Mouse (Mus musculus): ENCODE data around the gene Zfp553. TPM values are rescaled to one million over a fixed set of nuclear protein-coding genes. Genes with fewer than 3 reads are reported as not detected.
A peak's percentile ranks its signal among the peaks of the same experiment; 100 is the strongest.
"Not testable (repeated sequence)": the region's sequence is repeated elsewhere in the genome, so short reads cannot be mapped to it uniquely, and the experiment has no call there.

Gene Zfp553
- polyA plus RNA-seq, 1 experiment from 2014 or later: 5.9 TPM

DNA sequence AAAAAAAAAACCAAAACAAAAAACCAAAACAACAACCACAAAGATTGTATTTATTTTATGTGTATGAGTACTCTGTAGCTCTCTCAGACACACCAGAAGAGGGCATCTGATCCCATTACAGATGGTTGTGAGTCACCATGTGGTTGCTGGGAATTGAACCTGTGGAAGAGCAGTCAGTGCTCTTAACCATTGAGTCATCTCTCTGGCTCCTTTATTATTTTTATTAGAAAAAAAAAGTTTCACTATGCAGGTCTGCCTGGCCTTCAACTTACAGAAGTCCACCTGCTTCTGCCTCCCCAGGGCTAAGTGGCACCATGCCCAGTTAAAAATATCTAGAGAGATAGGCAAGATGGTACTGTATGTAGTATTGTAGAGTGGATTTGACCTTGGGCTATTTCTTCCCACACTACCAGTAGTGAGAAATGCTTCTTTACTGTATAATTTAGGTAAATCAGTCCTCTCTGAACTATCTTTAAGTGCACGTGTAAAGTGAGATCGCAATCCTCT is 10.6 kb downstream of the Zfp553 start:
- ATAC-seq (ENCODE audit: low read depth): no peak
- Histone ChIP-seq H3K4me3 (ENCODE audit: low read depth, low read length) (peak overlapping the region; percentile 83), H3K9ac (ENCODE audit: low read depth, low read length) (peak overlapping the region; percentile 91; the same call in 1 of the 2 replicates)

GRCm38 (mm10) chr7:127243870-127244657 is 11.2 kb downstream of the Zfp553 start, which contains the start of gene Zfp771:
Gene Zfp771 (plus strand): TSS chr7:127244274.
- under 1% methylated on average over 51 of the region's 56 CpGs for WGBS (ENCODE audit: insufficient replicate concordance)
- H3K36me3 ChIP-seq (ENCODE audit: control insufficient read depth, insufficient read depth): no peaks in the 10 kb centered on the region; the same call in 1 of the 2 replicates
- H3K4me3 ChIP-seq (ENCODE audit: low read depth, low read length): peak within 1 kb of the TSS; percentile 83
- H3K9me3 ChIP-seq (replicated peaks; ENCODE audit: control insufficient read depth, low read length): no peaks in the 10 kb centered on the region
- H3K9ac ChIP-seq (ENCODE audit: low read depth, low read length): peak within 1 kb of the TSS; percentile 91
- peaks cover 25% of the 10 kb centered on the region for H3K4me1 ChIP-seq (ENCODE audit: control insufficient read depth, low read depth, low read length)
- H3K27me3 ChIP-seq (ENCODE audit: control insufficient read depth, insufficient read depth, low read depth, low read length): no peaks in the 10 kb centered on the region
- ATAC-seq (ENCODE audit: low read depth): peak; percentile 97
- peak within 1 kb of the TSS; percentile 91 for H3K27ac ChIP-seq (ENCODE audit: low read length)
- peak within 1 kb of the TSS; percentile 100 for H3K4me2 ChIP-seq (ENCODE audit: low read depth, low read length)

More for the DNA sequence above, 10.6 kb downstream of the Zfp553 start:
- 31% methylated on average over 2 of the region's 2 CpGs for WGBS (ENCODE audit: insufficient replicate concordance)
- Histone ChIP-seq H3K27ac (ENCODE audit: low read length) (peak overlapping the region; percentile 91; the same call in 1 of the 2 replicates), H3K9me3 (replicated peaks; ENCODE audit: control insufficient read depth, low read length) (no peaks in the 10 kb centered on the region), H3K4me1 (ENCODE audit: control insufficient read depth, low read depth, low read length) (peaks cover 25% of the 10 kb centered on the region), H3K27me3 (ENCODE audit: control insufficient read depth, insufficient read depth, low read depth, low read length) (no peaks in the 10 kb centered on the region), H3K4me2 (ENCODE audit: low read depth, low read length) (peak overlapping the region; percentile 100), H3K36me3 (ENCODE audit: control insufficient read depth, insufficient read depth) (no peaks in the 10 kb centered on the region; the same call in 1 of the 2 replicates)

DNA sequence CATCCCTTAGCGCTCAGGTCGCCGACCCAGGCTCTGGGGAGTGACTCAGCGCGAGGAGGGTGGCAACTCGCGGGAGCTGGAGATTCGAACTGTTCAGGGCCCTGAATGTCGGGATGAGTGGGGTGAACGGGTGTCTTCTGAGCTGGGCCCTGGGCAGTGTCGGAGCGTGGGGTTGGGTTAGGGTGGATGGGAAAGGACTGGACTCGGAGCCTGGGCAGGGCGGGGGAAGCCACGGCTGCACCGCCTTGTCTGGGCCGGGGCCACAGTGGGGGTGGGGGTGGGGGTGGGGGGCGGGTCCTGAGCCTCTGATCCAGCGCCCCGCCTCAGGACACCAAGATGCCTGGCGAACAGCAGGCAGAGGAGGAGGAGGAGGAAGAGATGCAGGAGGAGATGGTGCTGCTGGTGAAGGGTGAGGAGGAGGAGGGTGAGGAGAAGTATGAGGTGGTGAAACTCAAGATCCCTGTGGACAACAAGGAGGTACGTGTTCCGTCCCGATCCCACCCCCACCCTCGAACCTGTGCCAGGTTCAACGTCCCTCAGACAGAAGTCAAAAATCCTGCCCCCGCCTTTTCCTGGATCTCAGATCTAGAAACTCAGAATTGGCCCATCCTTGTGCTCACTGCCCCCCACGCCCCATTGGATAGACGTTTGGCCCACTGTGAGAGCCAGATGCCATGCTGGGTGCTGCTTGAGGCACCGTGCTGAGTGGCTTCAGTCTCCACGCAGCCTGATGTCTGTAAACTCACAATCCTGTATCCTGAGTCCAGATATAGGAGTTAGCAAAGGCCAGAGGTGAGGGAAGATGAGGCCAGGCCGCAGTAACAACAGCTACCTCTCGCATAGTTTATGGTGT is 12.0 kb downstream of the Zfp553 start:
- peak; percentile 42; the same call in 1 of the 2 replicates for ATAC-seq (ENCODE audit: low read depth)
- Histone ChIP-seq H3K4me3 (ENCODE audit: low read depth, low read length) (peak overlapping the region; percentile 83), H3K36me3 (ENCODE audit: control insufficient read depth, insufficient read depth) (no peaks in the 10 kb centered on the region; the same call in 1 of the 2 replicates), H3K9me3 (replicated peaks; ENCODE audit: control insufficient read depth, low read length) (no peaks in the 10 kb centered on the region), H3K4me2 (ENCODE audit: low read depth, low read length) (peak overlapping the region; percentile 100), H3K27ac (ENCODE audit: low read length) (peak overlapping the region; percentile 91), H3K9ac (ENCODE audit: low read depth, low read length) (peak overlapping the region; percentile 91), H3K27me3 (ENCODE audit: control insufficient read depth, insufficient read depth, low read depth, low read length) (no peaks in the 10 kb centered on the region), H3K4me1 (ENCODE audit: control insufficient read depth, low read depth, low read length) (peaks cover 25% of the 10 kb centered on the region)
- WGBS (ENCODE audit: insufficient replicate concordance): 12% methylated on average over 31 of the region's 33 CpGs

GRCm38 (mm10) chr7:127250511-127250910 is 17.6 kb downstream of the Zfp553 start:
- not testable (repeated sequence) for H3K4me3 ChIP-seq (ENCODE audit: low read depth, low read length); H3K9me3 ChIP-seq (replicated peaks; ENCODE audit: control insufficient read depth, low read length); H3K36me3 ChIP-seq (ENCODE audit: control insufficient read depth, insufficient read depth); H3K27ac ChIP-seq (ENCODE audit: low read length); H3K9ac ChIP-seq (ENCODE audit: low read depth, low read length); H3K4me2 ChIP-seq (ENCODE audit: low read depth, low read length); ATAC-seq (ENCODE audit: low read depth); H3K27me3 ChIP-seq (ENCODE audit: control insufficient read depth, insufficient read depth, low read depth, low read length)
- 81% methylated on average over 8 of the region's 8 CpGs for WGBS (ENCODE audit: insufficient replicate concordance)
- peaks cover 28% of the 10 kb centered on the region for H3K4me1 ChIP-seq (ENCODE audit: control insufficient read depth, low read depth, low read length)

DNA sequence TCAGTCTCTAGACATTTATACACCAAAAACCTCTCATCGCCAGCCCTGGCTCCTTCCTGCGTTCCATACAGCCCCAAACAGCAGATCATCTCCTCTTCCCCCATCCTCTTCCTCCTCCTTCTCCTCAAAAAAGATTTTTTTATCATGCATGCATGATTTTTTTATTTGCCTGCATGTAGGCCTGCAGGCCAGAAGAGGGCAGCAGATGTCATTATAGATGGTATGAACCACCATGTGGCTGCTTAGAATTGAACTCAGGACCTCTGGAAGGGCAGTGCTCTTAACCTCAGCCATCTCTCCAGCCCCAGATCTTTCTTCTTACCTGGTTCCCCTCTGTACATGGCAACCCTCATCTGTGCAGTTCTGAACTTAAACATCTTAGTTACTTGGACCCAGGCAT is 19.6 kb downstream of the Zfp553 start:
- H3K27me3 ChIP-seq (ENCODE audit: control insufficient read depth, insufficient read depth, low read depth, low read length): no peaks in the 10 kb centered on the region
- H3K4me2 ChIP-seq (ENCODE audit: low read depth, low read length): no peak overlapping the region
- H3K4me3 ChIP-seq (ENCODE audit: low read depth, low read length): no peak overlapping the region
- H3K9me3 ChIP-seq (replicated peaks; ENCODE audit: control insufficient read depth, low read length): no peaks in the 10 kb centered on the region
- WGBS (ENCODE audit: insufficient replicate concordance): 54% methylated on average over 2 of the region's 2 CpGs
- no peak overlapping the region for H3K9ac ChIP-seq (ENCODE audit: low read depth, low read length)
- peaks cover 24% of the 10 kb centered on the region for H3K4me1 ChIP-seq (ENCODE audit: control insufficient read depth, low read depth, low read length)
- H3K36me3 ChIP-seq (ENCODE audit: control insufficient read depth, insufficient read depth): no peaks in the 10 kb centered on the region; the same call in 1 of the 2 replicates
- ATAC-seq (ENCODE audit: low read depth): no peak
- H3K27ac ChIP-seq (ENCODE audit: low read length): no peak overlapping the region

- Histone ChIP-seq H3K27ac (ENCODE audit: low read length) (peak overlapping the region; percentile 84), H3K4me2 (ENCODE audit: low read depth, low read length) (peak overlapping the region; percentile 99), H3K27me3 (ENCODE audit: control insufficient read depth, insufficient read depth, low read depth, low read length) (no peaks in the 10 kb centered on the region), H3K4me1 (ENCODE audit: control insufficient read depth, low read depth, low read length) (peaks cover 24% of the 10 kb centered on the region), H3K9ac (ENCODE audit: low read depth, low read length) (peak overlapping the region; percentile 73), H3K4me3 (ENCODE audit: low read depth, low read length) (peak overlapping the region; percentile 74), H3K9me3 (replicated peaks; ENCODE audit: control insufficient read depth, low read length) (no peaks in the 10 kb centered on the region), H3K36me3 (ENCODE audit: control insufficient read depth, insufficient read depth) (no peaks in the 10 kb centered on the region; the same call in 1 of the 2 replicates)
- ATAC-seq (ENCODE audit: low read depth): no peak
- WGBS (ENCODE audit: insufficient replicate concordance): 63% methylated on average over 6 of the region's 6 CpGs
Measured at GRCm38 (mm10) chr7:127253341-127253740, 20.5 kb downstream of the Zfp553 start.

- under 1% methylated on average over 135 of the region's 136 CpGs for WGBS (ENCODE audit: insufficient replicate concordance)
- peak; percentile 91 for ATAC-seq (ENCODE audit: low read depth)
- Histone ChIP-seq H3K4me3 (ENCODE audit: low read depth, low read length) (peak overlapping the region; percentile 74), H3K27me3 (ENCODE audit: control insufficient read depth, insufficient read depth, low read depth, low read length) (no peaks in the 10 kb centered on the region), H3K4me2 (ENCODE audit: low read depth, low read length) (peak overlapping the region; percentile 99), H3K27ac (ENCODE audit: low read length) (peak overlapping the region; percentile 90), H3K4me1 (ENCODE audit: control insufficient read depth, low read depth, low read length) (peaks cover 28% of the 10 kb centered on the region), H3K36me3 (ENCODE audit: control insufficient read depth, insufficient read depth) (no peaks in the 10 kb centered on the region; the same call in 1 of the 2 replicates), H3K9me3 (replicated peaks; ENCODE audit: control insufficient read depth, low read length) (no peaks in the 10 kb centered on the region), H3K9ac (ENCODE audit: low read depth, low read length) (peak overlapping the region; percentile 75)
Measured at GRCm38 (mm10) chr7:127253821-127254769, 21.2 kb downstream of the Zfp553 start.

DNA sequence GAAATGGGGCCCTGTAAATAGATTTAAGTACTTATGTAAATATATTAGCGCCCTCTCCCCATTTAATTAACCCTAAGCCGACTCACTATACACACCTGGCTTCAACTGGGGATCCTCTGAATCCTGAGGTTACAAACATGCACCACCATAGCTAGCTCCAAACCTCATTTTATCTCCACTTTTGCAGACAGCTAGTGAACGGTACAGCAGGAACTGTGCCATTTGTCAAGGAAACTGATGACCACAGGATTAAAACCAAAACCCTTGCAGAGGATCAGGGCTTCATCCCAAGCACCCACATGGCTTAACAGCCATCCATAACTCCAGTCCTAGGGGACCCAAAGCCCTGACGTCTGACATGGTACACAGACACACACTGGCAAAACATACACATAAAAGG is 22.1 kb downstream of the Zfp553 start:
- peak overlapping the region; percentile 75 for H3K9ac ChIP-seq (ENCODE audit: low read depth, low read length)
- peak overlapping the region; percentile 99 for H3K4me2 ChIP-seq (ENCODE audit: low read depth, low read length)
- no peaks in the 10 kb centered on the region; the same call in 1 of the 2 replicates for H3K36me3 ChIP-seq (ENCODE audit: control insufficient read depth, insufficient read depth)
- no peak for ATAC-seq (ENCODE audit: low read depth)
- H3K4me3 ChIP-seq (ENCODE audit: low read depth, low read length): peak overlapping the region; percentile 74; the same call in 1 of the 2 replicates
- H3K27ac ChIP-seq (ENCODE audit: low read length): peak overlapping the region; percentile 90
- WGBS (ENCODE audit: insufficient replicate concordance): 13% methylated on average over 4 of the region's 4 CpGs
- H3K4me1 ChIP-seq (ENCODE audit: control insufficient read depth, low read depth, low read length): peaks cover 35% of the 10 kb centered on the region
- no peaks in the 10 kb centered on the region for H3K9me3 ChIP-seq (replicated peaks; ENCODE audit: control insufficient read depth, low read length)
- H3K27me3 ChIP-seq (ENCODE audit: control insufficient read depth, insufficient read depth, low read depth, low read length): no peaks in the 10 kb centered on the region
